Mouse (Mus musculus) kidney, postnatal 0 days (tissue): ENCODE measurements around the gene Sec31a. TPM values are rescaled to one million over a fixed set of nuclear protein-coding genes. Genes with fewer than 3 reads are reported as not detected.

Experiments
- ATAC-seq: fragments of 200-750 bp; cut with Nextera tagmentation; replicated peaks from 2 replicates; pipeline ENCODE4 v1.8.0; 2017; ENCODE audit warnings: low read depth, moderate number of reproducible peaks, moderate TSS enrichment, moderate library complexity; ENCODE audit not compliant: low FRiP score
- DNase-seq: peaks from one replicate; pipeline ENCODE4 v3.0.0-alpha.2; 2016; ENCODE audit warnings: low spot score
- H3K27ac ChIP-seq: fragments of 300-500 bp; sonication (generic); 2 replicates; pipeline ENCODE4 v1.5.1; 2014; ENCODE audit warnings: mild to moderate bottlenecking
- H3K27me3 ChIP-seq: fragments of 300-500 bp; sonication (generic); 2 replicates; pipeline ENCODE4 v1.6.1; 2014; ENCODE audit warnings: low read length, mixed read lengths; ENCODE audit not compliant: insufficient read depth
- H3K36me3 ChIP-seq: fragments of 300-500 bp; sonication (generic); 2 replicates; pipeline ENCODE4 v1.6.1; 2014; ENCODE audit warnings: low read length, mixed read lengths; ENCODE audit not compliant: insufficient read depth
- H3K4me1 ChIP-seq: fragments of 300-500 bp; sonication (generic); replicated peaks from 2 replicates; pipeline ENCODE4 v1.6.1; 2014; ENCODE audit warnings: antibody characterized with exemption, low read length, mixed read lengths; ENCODE audit not compliant: insufficient read depth
- H3K4me2 ChIP-seq: fragments of 300-500 bp; sonication (generic); 2 replicates; pipeline ENCODE4 v1.6.1; 2014; ENCODE audit warnings: mild to moderate bottlenecking, low read length, moderate library complexity, mixed read lengths
- H3K4me3 ChIP-seq: fragments of 300-500 bp; sonication (generic); replicated peaks from 2 replicates; pipeline ENCODE4 v1.5.1; 2014; ENCODE audit warnings: low read depth, low read length
- H3K9ac ChIP-seq: fragments of 300-500 bp; sonication (generic); 2 replicates; pipeline ENCODE4 v1.6.1; 2014; ENCODE audit warnings: low read depth, low read length
- H3K9me3 ChIP-seq: fragments of 300-500 bp; sonication (generic); replicated peaks from 2 replicates; pipeline ENCODE4 v1.6.1; 2016; ENCODE audit warnings: low read length, inconsistent platforms, mixed read lengths
- CTCF ChIP-seq: IDR thresholded peaks from 2 replicates; pipeline ENCODE4 v1.5.1; 2016; ENCODE audit warnings: antibody characterized with exemption, low read depth, mild to moderate bottlenecking, moderate library complexity
- WGBS: fragments of 180-500 bp; shearing (Covaris S2); extraction: QIAGEN DNeasy Blood & Tissue Kit; methylation state at CpG from one replicate; pipeline ENCODE4 v1.1.7; 2014; 5-methylcytosine and 5-hydroxymethylcytosine counted together
- polyA plus RNA-seq: library from polyadenylated mRNA; unstranded; fragments of >200 nt; fragmentation: Nextera tagmentation; extraction: Ambion mirVana; gene quantifications from 2 replicates; pipeline ENCODE4 v1.2.1, GENCODE M21; 2015

The Sec31a gene
- polyA plus RNA-seq, 1 experiment from 2014 or later, result 131 TPM

DNA sequence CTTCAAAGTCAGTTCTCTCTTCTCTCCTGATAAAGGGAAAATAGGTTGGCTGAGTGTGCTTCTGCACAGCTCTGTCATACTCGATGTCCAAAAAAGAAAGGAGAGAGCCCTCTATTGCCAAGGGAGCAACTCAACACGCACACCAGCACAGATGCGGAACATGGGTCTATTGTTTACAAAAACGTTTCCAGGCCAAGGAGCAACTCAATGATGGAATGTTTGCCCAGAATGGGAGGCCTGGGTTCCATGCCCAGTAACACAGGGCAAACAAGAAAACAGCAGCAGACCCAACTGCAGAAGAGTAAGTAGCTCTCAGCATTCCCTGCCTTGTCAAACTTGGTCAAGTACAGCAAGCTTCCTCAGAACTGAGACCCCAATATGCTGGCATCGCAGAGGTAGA is 47.5 kb downstream of the Sec31a start:
- H3K9ac ChIP-seq, result no peak overlapping the region
- no peak overlapping the region for H3K4me2 ChIP-seq
- TF ChIP-seq CTCF, result no peak
- no peaks in the 10 kb centered on the region for H3K27me3 ChIP-seq
- H3K27ac ChIP-seq, result no peak overlapping the region
- H3K4me3 ChIP-seq, result no peak overlapping the region
- 81% methylated on average over 5 of the region's 5 CpGs for WGBS
- ATAC-seq, result no peak
- peaks cover 61% of the 10 kb centered on the region for H3K36me3 ChIP-seq
- no peaks in the 10 kb centered on the region for H3K4me1 ChIP-seq
- no peaks in the 10 kb centered on the region for H3K9me3 ChIP-seq
- DNase-seq, result no peak

DNA sequence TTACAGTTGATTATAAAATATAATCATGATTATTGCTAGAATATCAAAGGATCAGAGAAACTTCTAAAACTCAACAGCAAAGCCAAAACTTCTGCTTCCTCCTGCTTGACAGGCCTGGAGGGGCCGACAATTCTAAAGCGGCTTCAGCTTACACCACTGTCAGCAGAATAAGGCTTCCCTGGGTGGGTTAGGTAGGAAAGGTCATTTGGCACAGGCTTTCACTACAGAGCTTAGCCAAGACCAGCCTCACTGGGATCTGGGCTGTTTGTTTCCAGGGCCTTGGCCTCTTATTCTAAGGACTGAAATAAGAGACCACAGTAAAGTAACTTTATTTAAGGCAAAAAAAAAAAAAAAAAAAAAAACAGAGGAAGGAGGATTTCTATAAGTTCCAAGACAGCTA is 49.0 kb downstream of the Sec31a start:
- Histone ChIP-seq H3K9me3 (no peaks in the 10 kb centered on the region), H3K9ac (no peak overlapping the region), H3K27ac (no peak overlapping the region), H3K4me3 (no peak overlapping the region), H3K4me2 (no peak overlapping the region), H3K27me3 (no peaks in the 10 kb centered on the region), H3K36me3 (peaks cover 65% of the 10 kb centered on the region), H3K4me1 (no peaks in the 10 kb centered on the region)
- DNase-seq, result no peak
- no peak for TF ChIP-seq CTCF
- no peak for ATAC-seq
- 78% methylated on average over 2 of the region's 2 CpGs for WGBS

DNA sequence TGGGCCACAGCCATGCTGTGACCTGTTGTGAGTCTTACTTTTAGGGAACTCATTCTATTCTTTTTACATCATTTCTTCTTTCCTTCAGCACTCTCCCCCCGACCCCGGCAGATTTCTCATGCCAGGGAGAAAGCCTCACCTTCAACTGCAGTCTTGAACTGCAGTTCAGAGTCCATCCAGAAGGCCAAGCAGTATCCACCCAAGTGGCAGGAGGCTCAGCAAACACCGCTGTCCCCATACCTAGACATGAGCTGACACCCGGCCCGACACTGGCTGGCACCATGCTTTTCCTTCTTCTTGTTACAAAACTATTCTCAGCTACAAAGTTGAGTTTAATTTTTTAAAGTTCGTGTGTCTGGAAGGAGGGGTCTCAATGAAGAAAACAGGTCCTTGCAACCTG is 55.7 kb downstream of the Sec31a start:
- DNase-seq (no peak), ATAC-seq (no peak)
- no peak overlapping the region for H3K4me3 ChIP-seq
- no peak overlapping the region for H3K9ac ChIP-seq
- no peak for TF ChIP-seq CTCF
- 0 out of 2 replicates have a peak, but pooled peaks cover 4% of the 10 kb centered on the region for H3K4me1 ChIP-seq
- peaks cover 38% of the 10 kb centered on the region for H3K36me3 ChIP-seq
- H3K27ac ChIP-seq, result no peak overlapping the region
- no peak overlapping the region for H3K4me2 ChIP-seq
- WGBS, result 90% methylated on average over 6 of the region's 6 CpGs
- no peaks in the 10 kb centered on the region for H3K9me3 ChIP-seq
- H3K27me3 ChIP-seq, result no peaks in the 10 kb centered on the region

DNA sequence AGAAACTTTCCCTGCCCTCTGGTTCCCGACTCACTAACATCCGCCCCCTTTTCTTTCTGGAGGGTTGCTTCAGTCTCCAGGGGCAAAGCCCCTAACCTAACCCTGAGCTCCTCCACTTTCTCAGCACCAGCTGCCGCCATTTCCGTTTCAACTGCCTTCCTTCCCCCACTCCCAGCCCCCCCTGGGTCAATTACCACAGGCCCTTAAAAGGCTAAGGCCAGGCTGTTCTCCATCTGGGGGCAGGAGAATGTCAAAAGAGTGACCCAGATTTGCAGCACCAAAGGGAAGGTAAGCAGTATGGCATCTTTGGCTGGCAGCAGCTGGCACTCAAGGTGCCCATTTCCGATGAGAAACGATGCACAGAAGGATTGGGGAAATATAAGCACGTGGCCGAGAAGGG is 57.7 kb downstream of the Sec31a start:
- H3K27me3 ChIP-seq, result no peaks in the 10 kb centered on the region
- DNase-seq (no peak), ATAC-seq (no peak)
- peaks cover 23% of the 10 kb centered on the region for H3K36me3 ChIP-seq
- 20% methylated on average over 8 of the region's 8 CpGs for WGBS
- no peak for TF ChIP-seq CTCF
- H3K9ac ChIP-seq, result no peak overlapping the region
- H3K4me3 ChIP-seq, result no peak overlapping the region
- no peak overlapping the region for H3K27ac ChIP-seq
- H3K9me3 ChIP-seq, result no peaks in the 10 kb centered on the region
- 0 out of 2 replicates have a peak, but pooled peaks cover 4% of the 10 kb centered on the region for H3K4me1 ChIP-seq
- no peak overlapping the region for H3K4me2 ChIP-seq

DNA sequence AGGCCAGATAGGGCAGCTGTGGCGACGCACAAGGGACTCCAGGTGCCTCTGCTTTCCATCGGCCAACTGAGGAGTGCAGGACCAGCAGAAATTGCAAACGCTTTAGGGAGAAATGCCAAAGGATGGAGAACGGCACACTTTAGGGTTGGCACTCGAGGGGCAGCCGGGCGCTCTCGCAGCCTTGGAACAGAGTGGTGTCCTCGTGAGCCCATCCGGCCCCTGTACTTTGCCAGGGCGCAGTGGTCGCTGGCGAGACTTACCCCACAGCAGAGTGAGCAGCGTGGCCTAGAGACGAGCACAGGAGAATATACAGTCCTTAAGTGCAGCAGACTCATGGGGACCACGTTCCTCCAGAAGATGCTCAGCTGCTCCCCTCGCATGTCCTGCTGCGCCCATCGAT is 61.4 kb downstream of the Sec31a start:
- 91% methylated on average over 20 of the region's 20 CpGs for WGBS
- ATAC-seq (no peak), DNase-seq (no peak)
- TF ChIP-seq CTCF, result no peak
- Histone ChIP-seq H3K27ac (no peak overlapping the region), H3K9me3 (no peaks in the 10 kb centered on the region), H3K27me3 (no peaks in the 10 kb centered on the region), H3K9ac (no peak overlapping the region), H3K4me3 (no peak overlapping the region), H3K4me1 (0 out of 2 replicates have a peak, but pooled peaks cover 4% of the 10 kb centered on the region), H3K4me2 (no peak overlapping the region), H3K36me3 (no peaks in the 10 kb centered on the region)

DNA sequence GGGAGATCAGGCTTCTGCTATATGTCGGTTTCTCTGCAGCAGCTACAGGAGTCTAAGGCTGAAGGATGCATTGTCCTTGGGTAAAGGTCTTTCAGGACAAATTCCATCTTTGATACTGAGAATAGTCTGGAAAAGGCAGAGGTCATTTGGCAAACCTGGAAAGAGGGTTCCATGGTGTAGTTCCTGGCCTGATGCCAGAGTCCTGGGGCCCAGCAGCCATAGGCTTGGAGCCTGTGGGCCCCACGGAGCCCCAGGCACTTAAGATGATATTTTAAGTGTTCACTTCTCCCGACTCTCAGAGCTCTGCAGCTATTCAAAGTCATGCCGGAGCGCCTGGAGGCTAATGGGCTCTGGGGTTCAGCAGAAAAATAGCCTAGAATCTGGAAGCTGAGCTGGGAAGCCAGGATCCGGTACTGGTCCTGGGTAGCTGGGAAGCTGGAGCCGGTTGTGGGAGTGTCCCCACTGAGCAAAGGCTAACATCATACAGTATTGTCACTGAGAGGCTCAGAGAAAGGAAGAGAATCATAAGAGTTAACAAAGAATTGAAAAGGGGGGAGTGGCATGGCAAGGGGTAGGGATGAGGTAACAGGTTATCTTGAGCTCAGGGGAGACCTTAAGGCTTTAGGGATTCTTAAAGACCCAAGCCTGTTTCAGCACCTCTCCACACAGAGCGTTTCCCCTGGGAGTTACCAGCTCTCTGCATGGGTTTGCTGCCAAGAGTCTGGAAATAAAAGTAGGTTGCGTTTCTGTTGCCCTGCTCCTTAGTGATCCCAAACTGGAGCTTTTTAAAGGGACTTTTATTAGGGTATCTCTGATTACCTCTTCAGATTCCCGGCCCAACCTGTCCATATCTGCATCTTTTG is 62.8 kb downstream of the Sec31a start:
- WGBS, result 54% methylated on average over 10 of the region's 10 CpGs
- H3K4me3 ChIP-seq, result no peak overlapping the region
- DNase-seq (no peak), ATAC-seq (no peak)
- H3K4me2 ChIP-seq, result no peak overlapping the region
- 0 out of 2 replicates have a peak, but pooled peaks cover 2% of the 10 kb centered on the region for H3K4me1 ChIP-seq
- H3K9ac ChIP-seq, result no peak overlapping the region
- H3K27ac ChIP-seq, result no peak overlapping the region
- H3K9me3 ChIP-seq, result no peaks in the 10 kb centered on the region
- H3K36me3 ChIP-seq, result no peaks in the 10 kb centered on the region
- TF ChIP-seq CTCF, result no peak
- H3K27me3 ChIP-seq, result no peaks in the 10 kb centered on the region
